Mouse (Mus musculus): ENCODE data around the gene Ost4. TPM values are rescaled to one million over a fixed set of nuclear protein-coding genes. Genes with fewer than 3 reads are reported as not detected.

Ost4 gene
- polyA plus RNA-seq, 1 experiment from 2014 or later = 374 TPM

GRCm38 (mm10) chr5:30922581-30923041, 15.0 kb upstream of the Ost4 start:
- WGBS (ENCODE audit: insufficient replicate concordance) = 40% methylated on average over 10 of the region's 10 CpGs
- Histone ChIP-seq H3K4me2 (peak overlapping the region; percentile 86), H3K27ac (peak overlapping the region; percentile 86), H3K4me1 (peaks cover 58% of the 10 kb centered on the region), H3K9ac (peak overlapping the region; percentile 70), H3K9me3 (replicated peaks) (no peaks in the 10 kb centered on the region), H3K4me3 (peak overlapping the region; percentile 70), H3K36me3 (peaks cover 37% of the 10 kb centered on the region), H3K27me3 (replicated peaks) (no peaks in the 10 kb centered on the region)
- no peak for ATAC-seq

DNA sequence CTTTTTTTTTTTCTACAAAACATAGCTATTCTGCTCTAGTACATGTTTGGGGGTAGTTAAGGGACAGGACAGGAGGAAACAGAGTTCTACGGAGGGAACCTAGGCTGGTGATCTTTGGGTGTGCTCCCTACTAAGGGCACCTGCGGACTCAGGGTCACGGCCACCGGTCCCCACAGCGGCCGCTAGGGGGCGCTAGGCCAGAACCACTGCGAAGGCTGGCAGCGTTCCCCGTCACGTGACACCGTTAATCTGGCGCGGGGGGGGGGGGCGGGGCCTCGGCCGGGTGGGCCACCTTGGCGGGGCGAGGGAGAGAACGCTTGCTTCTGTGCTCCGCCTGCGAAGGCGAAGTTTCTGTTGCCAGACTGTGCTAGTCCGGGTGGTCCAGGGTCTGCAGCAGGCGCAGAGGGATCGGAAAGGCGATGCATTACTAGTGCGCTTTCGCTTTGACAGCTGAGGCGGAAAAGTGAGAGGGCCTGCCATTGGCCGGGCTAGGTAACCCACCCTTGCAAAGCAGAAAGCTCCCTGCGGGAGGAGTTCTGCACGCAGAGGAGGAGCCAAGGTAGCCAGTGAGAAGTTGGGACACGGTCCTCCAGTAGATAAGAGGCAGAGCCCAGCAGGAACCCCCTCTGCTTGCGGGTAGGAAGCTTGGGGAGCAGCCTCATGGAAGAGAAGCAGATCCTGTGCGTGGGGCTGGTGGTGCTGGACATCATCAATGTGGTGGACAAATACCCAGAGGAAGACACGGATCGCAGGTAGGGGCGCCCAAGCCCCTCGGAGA, 13.9 kb upstream of the Ost4 start, which contains the start of gene Khk:
Gene Khk (plus strand): TSS at position 176 of the 778 bp plus-strand sequence.
- Histone ChIP-seq H3K9me3 (replicated peaks) (no peaks in the 10 kb centered on the region), H3K27ac (peak within 1 kb of the TSS; percentile 86), H3K4me1 (peaks cover 69% of the 10 kb centered on the region), H3K4me2 (peak within 1 kb of the TSS; percentile 86), H3K9ac (peak within 1 kb of the TSS; percentile 70), H3K36me3 (peaks cover 47% of the 10 kb centered on the region), H3K27me3 (replicated peaks) (no peaks in the 10 kb centered on the region), H3K4me3 (peak within 1 kb of the TSS; percentile 70)
- WGBS (ENCODE audit: insufficient replicate concordance) = 2% methylated on average over 40 of the region's 40 CpGs
- ATAC-seq = peak; percentile 93

GRCm38 (mm10) chr5:30920621-30921020, 13.0 kb upstream of the Ost4 start:
- Histone ChIP-seq H3K4me1 (peaks cover 78% of the 10 kb centered on the region), H3K9ac (peak overlapping the region; percentile 70), H3K9me3 (replicated peaks) (no peaks in the 10 kb centered on the region), H3K27ac (peak overlapping the region; percentile 86; the same call in 1 of the 2 replicates), H3K4me2 (peak overlapping the region; percentile 86), H3K36me3 (peaks cover 47% of the 10 kb centered on the region), H3K4me3 (peak overlapping the region; percentile 70), H3K27me3 (replicated peaks) (no peaks in the 10 kb centered on the region)
- no peak for ATAC-seq
- 60% methylated on average over 19 of the region's 19 CpGs for WGBS (ENCODE audit: insufficient replicate concordance)

GRCm38 (mm10) chr5:30919831-30920614, 12.4 kb upstream of the Ost4 start:
- Histone ChIP-seq H3K4me3 (no peak overlapping the region), H3K4me2 (peak overlapping the region; percentile 86), H3K4me1 (peaks cover 84% of the 10 kb centered on the region), H3K27ac (peak overlapping the region; percentile 86; the same call in 1 of the 2 replicates), H3K27me3 (replicated peaks) (no peaks in the 10 kb centered on the region), H3K9me3 (replicated peaks) (no peaks in the 10 kb centered on the region), H3K9ac (peak overlapping the region; percentile 70; the same call in 1 of the 2 replicates), H3K36me3 (peaks cover 44% of the 10 kb centered on the region)
- WGBS (ENCODE audit: insufficient replicate concordance) = 72% methylated on average over 11 of the region's 11 CpGs
- ATAC-seq = no peak

- Histone ChIP-seq H3K27me3 (replicated peaks) (no peaks in the 10 kb centered on the region), H3K9me3 (replicated peaks) (no peaks in the 10 kb centered on the region), H3K4me2 (no peak overlapping the region), H3K27ac (no peak overlapping the region), H3K4me1 (peaks cover 91% of the 10 kb centered on the region), H3K9ac (no peak overlapping the region), H3K36me3 (peaks cover 44% of the 10 kb centered on the region), H3K4me3 (no peak overlapping the region)
- no peak for ATAC-seq
- 80% methylated on average over 8 of the region's 8 CpGs for WGBS (ENCODE audit: insufficient replicate concordance)
Measured at GRCm38 (mm10) chr5:30918691-30919090, 11.1 kb upstream of the Ost4 start.

DNA sequence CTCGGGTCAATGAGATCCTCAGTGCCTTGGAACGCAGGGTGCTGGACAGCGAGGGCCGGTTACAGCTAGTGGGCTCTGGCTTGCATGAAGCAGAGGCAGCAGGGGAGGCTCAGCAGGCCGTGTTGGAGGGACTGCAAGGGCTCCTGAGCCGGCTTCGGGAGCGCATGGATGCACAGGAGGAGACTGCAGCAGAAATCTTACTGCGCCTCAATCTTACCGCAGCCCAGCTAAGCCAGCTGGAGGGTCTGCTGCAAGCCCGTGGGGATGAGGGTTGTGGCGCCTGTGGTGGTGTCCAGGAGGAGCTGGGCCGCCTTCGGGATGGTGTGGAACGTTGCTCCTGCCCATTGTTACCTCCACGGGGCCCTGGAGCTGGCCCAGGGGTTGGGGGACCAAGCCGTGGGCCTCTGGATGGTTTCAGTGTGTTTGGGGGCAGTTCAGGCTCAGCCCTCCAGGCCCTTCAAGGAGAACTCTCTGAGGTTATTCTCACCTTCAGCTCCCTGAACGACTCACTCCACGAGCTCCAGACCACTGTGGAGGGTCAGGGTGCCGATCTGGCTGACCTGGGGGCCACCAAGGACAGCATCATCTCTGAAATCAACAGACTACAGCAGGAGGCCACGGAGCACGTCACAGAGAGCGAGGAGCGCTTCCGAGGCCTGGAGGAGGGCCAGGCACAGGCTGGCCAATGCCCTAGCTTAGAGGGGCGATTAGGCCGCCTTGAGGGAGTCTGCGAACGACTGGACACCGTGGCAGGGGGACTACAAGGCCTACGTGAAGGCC, 10.5 kb upstream of the Ost4 start:
- H3K4me2 ChIP-seq = no peak overlapping the region
- no peaks in the 10 kb centered on the region for H3K27me3 ChIP-seq (replicated peaks)
- H3K36me3 ChIP-seq = peaks cover 44% of the 10 kb centered on the region
- H3K4me3 ChIP-seq = no peak overlapping the region
- no peak overlapping the region for H3K9ac ChIP-seq
- no peak for ATAC-seq
- 80% methylated on average over 31 of the region's 31 CpGs for WGBS (ENCODE audit: insufficient replicate concordance)
- peaks cover 91% of the 10 kb centered on the region for H3K4me1 ChIP-seq
- H3K27ac ChIP-seq = 0 out of 2 replicates have a peak overlapping the region, but pooled peaks have one; percentile 1
- H3K9me3 ChIP-seq (replicated peaks) = no peaks in the 10 kb centered on the region

DNA sequence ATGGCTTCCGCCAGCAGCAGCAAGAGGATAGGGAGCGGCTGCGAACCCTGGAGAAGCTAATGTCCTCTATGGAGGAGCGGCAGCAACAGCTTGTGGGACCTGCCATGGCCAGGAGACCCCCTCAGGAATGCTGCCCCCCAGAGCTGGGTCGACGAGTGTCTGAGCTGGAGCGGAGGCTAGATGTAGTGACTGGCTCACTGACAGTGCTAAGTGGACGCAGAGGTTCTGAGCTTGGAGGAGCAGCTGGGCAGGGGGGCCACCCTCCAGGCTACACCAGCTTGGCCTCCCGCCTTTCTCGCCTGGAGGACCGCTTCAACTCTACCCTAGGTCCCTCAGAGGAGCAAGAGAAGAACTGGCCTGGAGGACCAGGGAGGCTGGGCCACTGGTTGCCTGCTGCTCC, 9.8 kb upstream of the Ost4 start:
- Histone ChIP-seq H3K9me3 (replicated peaks) (no peaks in the 10 kb centered on the region), H3K9ac (no peak overlapping the region), H3K4me3 (no peak overlapping the region), H3K4me1 (peaks cover 91% of the 10 kb centered on the region), H3K27ac (0 out of 2 replicates have a peak overlapping the region, but pooled peaks have one; percentile 1), H3K27me3 (replicated peaks) (no peaks in the 10 kb centered on the region), H3K4me2 (no peak overlapping the region), H3K36me3 (peaks cover 44% of the 10 kb centered on the region)
- no peak for ATAC-seq
- whole genome bisulfite sequencing (ENCODE audit: insufficient replicate concordance) = 83% methylated on average over 11 of the region's 11 CpGs

- peaks cover 91% of the 10 kb centered on the region for H3K4me1 ChIP-seq
- H3K36me3 ChIP-seq = peaks cover 44% of the 10 kb centered on the region
- no peak overlapping the region for H3K9ac ChIP-seq
Measured at GRCm38 (mm10) chr5:30916841-30917240, 9.3 kb upstream of the Ost4 start.

GRCm38 (mm10) chr5:30915974-30916433, 8.4 kb upstream of the Ost4 start:
- peak overlapping the region; percentile 84 for H3K27ac ChIP-seq
- WGBS (ENCODE audit: insufficient replicate concordance) = 2% methylated on average over 7 of the region's 7 CpGs
- H3K4me2 ChIP-seq = peak overlapping the region; percentile 67
- H3K36me3 ChIP-seq = peaks cover 44% of the 10 kb centered on the region
- no peaks in the 10 kb centered on the region for H3K27me3 ChIP-seq (replicated peaks)
- no peaks in the 10 kb centered on the region for H3K9me3 ChIP-seq (replicated peaks)
- H3K9ac ChIP-seq = no peak overlapping the region
- H3K4me1 ChIP-seq = peaks cover 95% of the 10 kb centered on the region
- ATAC-seq = peak; percentile 58
- H3K4me3 ChIP-seq = peak overlapping the region; percentile 55

More at GRCm38 (mm10) chr5:30916841-30917240, 9.3 kb upstream of the Ost4 start:
- no peak overlapping the region for H3K4me3 ChIP-seq
- WGBS (ENCODE audit: insufficient replicate concordance) = 79% methylated on average over 9 of the region's 9 CpGs
- 0 out of 2 replicates have a peak overlapping the region, but pooled peaks have one; percentile 67 for H3K4me2 ChIP-seq
- ATAC-seq = no peak
- H3K27ac ChIP-seq = peak overlapping the region; percentile 84
- H3K27me3 ChIP-seq (replicated peaks) = no peaks in the 10 kb centered on the region
- no peaks in the 10 kb centered on the region for H3K9me3 ChIP-seq (replicated peaks)

- Histone ChIP-seq H3K9ac (peak overlapping the region; percentile 60), H3K27me3 (replicated peaks) (no peaks in the 10 kb centered on the region), H3K4me3 (peak overlapping the region; percentile 55), H3K27ac (peak overlapping the region; percentile 84), H3K4me1 (peaks cover 95% of the 10 kb centered on the region), H3K9me3 (replicated peaks) (no peaks in the 10 kb centered on the region), H3K36me3 (peaks cover 39% of the 10 kb centered on the region), H3K4me2 (peak overlapping the region; percentile 67)
- peak; percentile 23 for ATAC-seq
- WGBS (ENCODE audit: insufficient replicate concordance) = 21% methylated on average over 9 of the region's 9 CpGs
Measured at GRCm38 (mm10) chr5:30915456-30915855, 7.9 kb upstream of the Ost4 start.

DNA sequence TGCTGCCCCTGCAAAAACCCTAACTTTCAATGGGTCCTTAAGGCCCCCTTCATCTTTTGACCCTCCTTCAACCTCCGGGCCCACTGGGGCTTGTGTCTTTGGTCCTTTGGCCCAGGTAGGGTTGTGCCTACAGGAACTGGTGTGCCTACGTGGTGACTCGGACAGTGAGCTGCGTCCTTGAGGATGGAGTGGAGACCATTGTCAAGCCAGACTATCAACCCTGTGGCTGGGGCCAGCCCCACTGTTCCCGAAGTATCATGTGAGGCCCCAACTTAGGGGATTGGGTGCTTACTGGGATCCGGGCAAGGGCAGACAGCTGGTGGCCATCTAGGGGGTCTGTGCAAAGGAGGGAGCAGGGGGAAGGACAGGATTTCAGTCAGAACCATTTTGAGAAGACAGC, 7.3 kb upstream of the Ost4 start:
- Histone ChIP-seq H3K4me3 (peak overlapping the region; percentile 55), H3K9me3 (replicated peaks) (no peaks in the 10 kb centered on the region), H3K4me1 (peaks cover 90% of the 10 kb centered on the region), H3K9ac (peak overlapping the region; percentile 60), H3K4me2 (peak overlapping the region; percentile 67), H3K36me3 (peaks cover 33% of the 10 kb centered on the region), H3K27ac (peak overlapping the region; percentile 84), H3K27me3 (replicated peaks) (no peaks in the 10 kb centered on the region)
- ATAC-seq = no peak
- 39% methylated on average over 6 of the region's 6 CpGs for whole genome bisulfite sequencing (ENCODE audit: insufficient replicate concordance)

Data from liver, embryonic 12.5 days (tissue).